30 mouse cellular contexts compared by ENCODE assay signal in genomic region chr7:78220949-78221348, GRCm38 (mm10).
A peak's percentile ranks its signal among the peaks of the same experiment; 100 is the strongest.
DNase-seq lines count a peak whose midpoint lies in the region; ATAC-seq and TF ChIP-seq lines count a peak whose summit lies in the region.
"Had no signal": no experiment of that assay in that cellular context is flagged by ENCODE, and none has a peak within 500 bp of the region (broad histone marks: within the 10 kb centered on the region; RNA-seq: fewer than 3 reads in every experiment).

No protein-coding gene starts in this region.

- H3K4me1 ChIP-seq in forebrain, embryonic 14.5 days (ENCODE audit: control insufficient read depth, insufficient read depth, low read length): peaks cover 2% of the 10 kb centered on the region; the same call in 1 of the 2 replicates
- H3K4me1 ChIP-seq in forebrain, embryonic 16.5 days (replicated peaks; ENCODE audit: control insufficient read depth, insufficient read depth, low read length): 0 out of 2 replicates have a peak, but pooled peaks cover 4% of the 10 kb centered on the region
- H3K4me1 ChIP-seq in kidney, embryonic 15.5 days: no peaks in the 10 kb centered on the region
- H3K4me1 ChIP-seq: heart, embryonic 12.5 days; intestine, embryonic 15.5 days; limb, embryonic 15.5 days; liver, embryonic 15.5 days; neural tube, embryonic 15.5 days had no signal

- H3K36me3 ChIP-seq in forebrain, embryonic 14.5 days (ENCODE audit: control insufficient read depth, insufficient read depth, low read length): no peaks in the 10 kb centered on the region
- no peaks in the 10 kb centered on the region for H3K36me3 ChIP-seq in forebrain, embryonic 16.5 days (ENCODE audit: control insufficient read depth, insufficient read depth)
- no peaks in the 10 kb centered on the region for H3K36me3 ChIP-seq in kidney, embryonic 15.5 days
- H3K36me3 ChIP-seq: G1E; heart, embryonic 12.5 days; hindbrain, embryonic 10.5 days; intestine, embryonic 15.5 days; limb, embryonic 15.5 days; liver, embryonic 15.5 days; midbrain, embryonic 10.5 days; midbrain, embryonic 15.5 days; neural tube, embryonic 15.5 days had no signal

- 0 out of 2 replicates have a peak, but pooled peaks have one; percentile 18 for ATAC-seq in forebrain, embryonic 14.5 days
- no peak for ATAC-seq in forebrain, embryonic 16.5 days
- ATAC-seq in kidney, embryonic 15.5 days (replicated peaks; ENCODE audit: low FRiP score): no peak
- ATAC-seq: hindbrain, embryonic 16.5 days; intestine, embryonic 15.5 days; midbrain, embryonic 15.5 days; Patski had no signal

- no peak for TF ChIP-seq POLR2A in brain, embryonic 14.5 days (IDR thresholded peaks at IDR 0.05; ENCODE audit: borderline replicate concordance, extremely low read depth, insufficient read depth, insufficient read length, poor library complexity, severe bottlenecking)

- H3K9ac ChIP-seq in forebrain, embryonic 14.5 days (ENCODE audit: low read length): no peak overlapping the region
- no peak overlapping the region for H3K9ac ChIP-seq in forebrain, embryonic 16.5 days (replicated peaks; ENCODE audit: low read depth, low read length)
- H3K9ac ChIP-seq in kidney, embryonic 15.5 days: no peak overlapping the region
- H3K9ac ChIP-seq: heart, embryonic 12.5 days; intestine, embryonic 15.5 days; limb, embryonic 15.5 days; liver, embryonic 15.5 days; midbrain, embryonic 15.5 days; neural tube, embryonic 15.5 days had no signal

- DNase-seq in forebrain, embryonic 14.5 days (ENCODE audit: low spot score): peak; percentile 22
- DNase-seq in kidney, postnatal 10 days: peak; percentile 7
- peak; percentile 47 for DNase-seq in brain, embryonic 14.5 days (ENCODE audit: low read depth)
- peak; percentile 23 for DNase-seq in lung, postnatal 36 days
- DNase-seq in spleen, adult 12 weeks (ENCODE audit: low spot score): no peak
- no peak for DNase-seq in urinary bladder, postnatal 36 days (ENCODE audit: low spot score in 2 of 2)
- DNase-seq: adrenal gland, postnatal 14 days; cerebellum, adult 18-20 months; cerebellum, postnatal 10 days; gastrocnemius, postnatal 25 days; heart, adult 11 months; kidney, adult 2 months; layer of hippocampus, postnatal 36 days; left cerebral cortex, postnatal 4 days; right cerebral cortex, postnatal 4 days had no signal

- 42% methylated on average over 4 of the region's 4 CpGs for whole genome bisulfite sequencing in forebrain, embryonic 14.5 days
- WGBS in forebrain, embryonic 16.5 days: 41% methylated on average over 4 of the region's 4 CpGs
- 71% methylated on average over 4 of the region's 4 CpGs for WGBS in kidney, embryonic 15.5 days

- H3K9me3 ChIP-seq in forebrain, embryonic 14.5 days (replicated peaks; ENCODE audit: control insufficient read depth, low read length): no peaks in the 10 kb centered on the region
- no peaks in the 10 kb centered on the region for H3K9me3 ChIP-seq in forebrain, embryonic 16.5 days (ENCODE audit: control insufficient read depth, low read length)
- no peaks in the 10 kb centered on the region for H3K9me3 ChIP-seq in kidney, embryonic 15.5 days (replicated peaks)
- H3K9me3 ChIP-seq: heart, embryonic 12.5 days; hindbrain, embryonic 10.5 days; intestine, embryonic 15.5 days; limb, embryonic 15.5 days; liver, embryonic 15.5 days; midbrain, embryonic 10.5 days; midbrain, embryonic 15.5 days; neural tube, embryonic 15.5 days had no signal

- no peak overlapping the region for H3K27ac ChIP-seq in forebrain, embryonic 14.5 days (ENCODE audit: low read depth, low read length)
- no peak overlapping the region for H3K27ac ChIP-seq in forebrain, embryonic 16.5 days (ENCODE audit: low read length)
- H3K27ac ChIP-seq in kidney, embryonic 15.5 days: no peak overlapping the region
- H3K27ac ChIP-seq: hindbrain, embryonic 10.5 days; intestine, embryonic 15.5 days; kidney, postnatal 0 days; limb, embryonic 15.5 days; liver, embryonic 15.5 days; midbrain, embryonic 10.5 days; neural tube, embryonic 15.5 days had no signal

- no peak overlapping the region for H3K4me2 ChIP-seq in forebrain, embryonic 14.5 days (ENCODE audit: low read length)
- no peak overlapping the region for H3K4me2 ChIP-seq in forebrain, embryonic 16.5 days (ENCODE audit: low read length)
- H3K4me2 ChIP-seq in kidney, embryonic 15.5 days: no peak overlapping the region
- H3K4me2 ChIP-seq: heart, embryonic 12.5 days; intestine, embryonic 15.5 days; limb, embryonic 15.5 days; liver, embryonic 15.5 days; midbrain, embryonic 15.5 days; neural tube, embryonic 15.5 days had no signal

- no peaks in the 10 kb centered on the region for H3K27me3 ChIP-seq in forebrain, embryonic 14.5 days (replicated peaks; ENCODE audit: control insufficient read depth, insufficient read depth, low read length)
- no peaks in the 10 kb centered on the region for H3K27me3 ChIP-seq in forebrain, embryonic 16.5 days (replicated peaks; ENCODE audit: control insufficient read depth, insufficient read depth, low read length)
- H3K27me3 ChIP-seq in kidney, embryonic 15.5 days: no peaks in the 10 kb centered on the region
- H3K27me3 ChIP-seq: heart, embryonic 12.5 days; intestine, embryonic 15.5 days; limb, embryonic 15.5 days; liver, embryonic 15.5 days; midbrain, embryonic 15.5 days; neural tube, embryonic 15.5 days had no signal

- TF ChIP-seq CTCF in brain, embryonic 14.5 days (IDR thresholded peaks at IDR 0.05; ENCODE audit: borderline replicate concordance, extremely low read depth, insufficient read depth, insufficient read length): no peak

- no peak overlapping the region for H3K4me3 ChIP-seq in forebrain, embryonic 14.5 days (ENCODE audit: low read depth, low read length)
- H3K4me3 ChIP-seq in forebrain, embryonic 16.5 days (replicated peaks; ENCODE audit: low read length): no peak overlapping the region
- H3K4me3 ChIP-seq in kidney, embryonic 15.5 days (replicated peaks): no peak overlapping the region
- H3K4me3 ChIP-seq: erythroblast, embryonic 14.5 days; heart, embryonic 12.5 days; hindbrain, embryonic 10.5 days; intestine, embryonic 15.5 days; limb, embryonic 15.5 days; liver, embryonic 15.5 days; midbrain, embryonic 10.5 days; midbrain, embryonic 15.5 days; neural tube, embryonic 15.5 days had no signal

Comparison
In these comparisons a context has a peak if more than half of its experiments do, and no peak if none do; other contexts are left out.
1. DNase-seq: peak in forebrain, embryonic 14.5 days (single experiment), kidney, postnatal 10 days (single experiment), brain, embryonic 14.5 days (single experiment) and lung, postnatal 36 days (single experiment); none in spleen, adult 12 weeks (single experiment) and urinary bladder, postnatal 36 days (0 of 2).